Mouse (Mus musculus): ENCODE measurements around the gene Smim11.

GRCm38 (mm10) chr16:92336280-92336679 lies 35.2 kb downstream of the Smim11 start:
- TF ChIP-seq CTCF (IDR thresholded peaks at IDR 0.05; ENCODE audit: insufficient read depth, low read length) (peak; percentile 98), POLR2A (IDR thresholded peaks at IDR 0.05; ENCODE audit: borderline replicate concordance, extremely low read depth, low read depth, low read length) (no peak)

Data from lung, adult 2 months (tissue).